Mouse (Mus musculus): ENCODE measurements around the gene Fadd.

The Fadd gene

DNA sequence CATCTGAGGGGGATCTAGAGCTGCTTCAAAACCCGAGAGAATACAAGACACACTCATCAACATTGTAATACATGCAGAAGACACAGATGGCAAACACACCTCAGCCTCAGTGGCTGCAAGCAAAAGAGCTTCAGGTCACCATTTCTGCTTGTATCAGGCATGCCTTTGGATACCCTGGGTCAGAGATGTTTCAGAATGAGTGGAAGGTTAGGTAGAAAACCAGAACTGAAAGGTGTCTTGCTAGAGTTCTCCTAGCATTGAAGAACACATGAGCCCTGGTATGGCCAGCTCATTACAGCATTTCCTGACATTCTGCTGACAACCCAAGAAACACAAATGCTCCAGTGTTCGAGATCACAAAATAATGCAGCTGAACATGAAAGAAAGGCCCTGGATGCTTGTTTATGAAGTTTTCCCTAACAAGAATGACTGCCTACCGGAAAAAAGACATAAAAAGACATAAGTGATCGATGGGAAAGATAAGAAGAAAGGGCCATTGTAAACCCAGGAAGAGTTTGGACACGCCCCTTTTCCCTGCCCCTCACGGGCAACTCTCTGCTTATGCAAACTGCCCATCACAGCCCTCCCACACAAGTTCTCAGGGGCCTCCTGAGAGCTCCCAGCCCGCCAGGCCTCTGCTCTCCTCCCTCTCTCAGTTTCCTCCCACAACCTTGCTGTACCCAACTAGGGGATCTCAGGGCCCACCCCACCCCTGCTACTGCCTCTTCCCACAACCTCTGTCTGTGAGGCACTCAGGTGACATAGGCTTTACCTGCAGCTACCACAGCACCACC is 50.5 kb downstream of the Fadd start:
- no peak for DNase-seq (ENCODE audit: low spot score in 2 of 2)

DNA sequence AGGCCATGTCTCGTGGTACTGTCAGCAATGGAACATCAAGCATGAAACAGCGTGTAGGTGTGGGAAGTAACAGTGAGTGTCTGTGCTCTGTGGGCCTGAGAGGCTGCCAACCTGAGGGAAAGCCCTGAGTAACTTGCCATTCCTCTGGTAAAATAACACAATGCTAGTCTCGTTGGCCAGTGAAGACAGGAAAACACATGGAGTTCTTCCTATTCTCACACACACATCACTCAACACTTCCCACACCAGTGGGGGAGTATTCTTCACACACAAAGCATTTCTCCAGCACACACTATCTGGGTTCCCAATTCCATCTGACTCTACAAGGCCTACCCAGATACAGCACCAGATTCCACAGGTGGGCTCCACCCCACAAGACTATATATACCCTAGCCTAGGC is 52.4 kb downstream of the Fadd start:
- no peak for DNase-seq (ENCODE audit: low spot score in 2 of 2)

DNA sequence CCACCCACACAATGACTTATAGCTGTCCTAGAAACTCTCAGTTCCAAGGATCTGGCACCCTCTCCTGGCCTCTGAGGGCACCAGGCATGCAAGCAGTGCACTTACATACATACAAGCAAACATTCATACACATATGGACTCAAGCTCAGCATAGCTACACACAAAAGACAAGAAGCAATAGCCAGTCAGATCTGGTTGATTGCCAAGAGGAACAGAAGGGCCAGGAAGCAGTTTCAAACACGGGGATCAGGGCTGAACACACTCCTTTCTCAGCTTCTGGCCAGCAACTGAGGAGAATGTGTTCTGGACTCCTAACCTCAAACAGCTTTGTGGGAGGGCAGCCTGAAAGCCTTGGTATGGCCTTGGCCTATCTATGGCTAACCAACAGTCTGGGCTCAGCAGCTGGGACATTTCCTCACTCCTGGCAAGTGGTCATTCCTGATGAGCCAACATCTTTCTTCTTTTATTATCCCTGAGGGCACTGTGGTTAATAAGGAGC is 54.5 kb downstream of the Fadd start:
- DNase-seq (ENCODE audit: low spot score in 2 of 2), result no peak
